Mouse (Mus musculus): Measurements from ENCODE around the gene Insc. TPM values are rescaled to one million over a fixed set of nuclear protein-coding genes. Genes with fewer than 3 reads are reported as not detected.

Insc gene
- total and polyA plus RNA-seq, 3 experiments = not detected

DNA sequence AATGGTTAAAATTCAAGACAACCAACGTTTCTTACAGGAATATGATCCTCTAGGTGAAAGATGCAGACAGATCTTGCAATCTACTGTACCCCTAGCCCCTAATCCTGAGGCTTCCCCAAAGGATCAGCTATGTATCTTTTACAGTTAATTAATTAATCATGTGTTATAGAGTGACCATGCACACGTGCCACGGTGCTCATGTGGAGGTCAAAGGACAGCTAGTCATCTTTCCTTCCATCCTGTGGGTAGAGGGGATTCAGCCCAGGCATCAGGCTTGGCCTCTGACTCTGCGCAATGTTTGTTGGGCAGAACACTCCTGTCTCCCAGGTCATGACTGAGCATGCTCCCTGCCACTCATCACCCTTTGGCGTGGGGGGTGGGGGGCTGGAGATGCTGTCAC is 74.4 kb downstream of the Insc start:
- DNase-seq (ENCODE audit: low read depth, low spot score) = no peak
- Histone ChIP-seq H3K4me3 (ENCODE audit: control insufficient read depth in 1 of 2, insufficient read depth in 1 of 2, low read depth in 2 of 2, low read length in 2 of 2) (no peak overlapping the region), H3K4me1 (ENCODE audit: control insufficient read depth in 1 of 2, insufficient read depth in 2 of 2, low read length in 2 of 2) (no peaks in the 10 kb centered on the region), H3K9me3 (replicated peaks; ENCODE audit: insufficient read depth, low read length) (no peaks in the 10 kb centered on the region), H3K27me3 (ENCODE audit: control insufficient read depth in 1 of 2, insufficient read depth in 2 of 2, low read length in 2 of 2) (no peaks in the 10 kb centered on the region), H3K9ac (ENCODE audit: control insufficient read depth, low read depth, low read length, poor library complexity, severe bottlenecking) (no peak overlapping the region), H3K27ac (ENCODE audit: control insufficient read depth, low read depth, low read length) (no peak overlapping the region), H3K79me2 (ENCODE audit: control insufficient read depth, insufficient read depth, low read length, poor library complexity) (no peaks in the 10 kb centered on the region), H3K36me3 (ENCODE audit: control insufficient read depth in 1 of 2, insufficient read depth in 2 of 2, low read length in 2 of 2) (no peaks in the 10 kb centered on the region)
- no peak for TF ChIP-seq MAZ (IDR thresholded peaks at IDR 0.05; ENCODE audit: low read depth, low read length)

- no peak for TF ChIP-seq SMC3 (IDR thresholded peaks at IDR 0.05; ENCODE audit: low read depth, low read length)
- TF ChIP-seq GABPA (IDR thresholded peaks at IDR 0.05; ENCODE audit: low read depth, low read length) = no peak
- TF ChIP-seq RCOR1 (IDR thresholded peaks at IDR 0.05; ENCODE audit: low read depth, low read length) = no peak
- no peaks in the 10 kb centered on the region for H3K79me2 ChIP-seq (ENCODE audit: control insufficient read depth, insufficient read depth, low read length, poor library complexity)
- no peaks in the 10 kb centered on the region for H3K36me3 ChIP-seq (ENCODE audit: control insufficient read depth in 1 of 2, insufficient read depth in 2 of 2, low read length in 2 of 2)
- no peaks in the 10 kb centered on the region for H3K4me1 ChIP-seq (ENCODE audit: control insufficient read depth in 1 of 2, insufficient read depth in 2 of 2, low read length in 2 of 2)
- no peak overlapping the region for H3K9ac ChIP-seq (ENCODE audit: control insufficient read depth, low read depth, low read length, poor library complexity, severe bottlenecking)
- H3K4me3 ChIP-seq (ENCODE audit: control insufficient read depth in 1 of 2, insufficient read depth in 1 of 2, low read depth in 2 of 2, low read length in 2 of 2) = no peak overlapping the region
- H3K9me3 ChIP-seq (replicated peaks; ENCODE audit: insufficient read depth, low read length) = no peaks in the 10 kb centered on the region
- no peak overlapping the region for H3K27ac ChIP-seq (ENCODE audit: control insufficient read depth, low read depth, low read length)
- DNase-seq (ENCODE audit: low read depth, low spot score) = no peak
- no peaks in the 10 kb centered on the region for H3K27me3 ChIP-seq (ENCODE audit: control insufficient read depth in 1 of 2, insufficient read depth in 2 of 2, low read length in 2 of 2)
Measured at GRCm38 (mm10) chr7:114818351-114818750, 74.9 kb downstream of the Insc start.

- no peaks in the 10 kb centered on the region for H3K79me2 ChIP-seq (ENCODE audit: control insufficient read depth, insufficient read depth, low read length, poor library complexity)
- no peak overlapping the region for H3K27ac ChIP-seq (ENCODE audit: control insufficient read depth, low read depth, low read length)
- no peak for DNase-seq (ENCODE audit: low read depth, low spot score)
- H3K4me1 ChIP-seq (ENCODE audit: control insufficient read depth in 1 of 2, insufficient read depth in 2 of 2, low read length in 2 of 2) = no peaks in the 10 kb centered on the region
- no peak overlapping the region for H3K4me3 ChIP-seq (ENCODE audit: control insufficient read depth in 1 of 2, insufficient read depth in 1 of 2, low read depth in 2 of 2, low read length in 2 of 2)
- no peaks in the 10 kb centered on the region for H3K9me3 ChIP-seq (replicated peaks; ENCODE audit: insufficient read depth, low read length)
- no peaks in the 10 kb centered on the region for H3K36me3 ChIP-seq (ENCODE audit: control insufficient read depth in 1 of 2, insufficient read depth in 2 of 2, low read length in 2 of 2)
- H3K9ac ChIP-seq (ENCODE audit: control insufficient read depth, low read depth, low read length, poor library complexity, severe bottlenecking) = no peak overlapping the region
- H3K27me3 ChIP-seq (ENCODE audit: control insufficient read depth in 1 of 2, insufficient read depth in 2 of 2, low read length in 2 of 2) = no peaks in the 10 kb centered on the region
- no peak for TF ChIP-seq TCF12 (IDR thresholded peaks at IDR 0.05; ENCODE audit: low read depth, low read length)
- TF ChIP-seq E2F4 (IDR thresholded peaks at IDR 0.05; ENCODE audit: borderline replicate concordance, low read depth, low read length) = no peak
- no peak for TF ChIP-seq EP300 (IDR thresholded peaks at IDR 0.05; ENCODE audit: low read depth in 1 of 2, low read length in 2 of 2)
- TF ChIP-seq RCOR1 (IDR thresholded peaks at IDR 0.05; ENCODE audit: low read depth, low read length) = no peak
- TF ChIP-seq MAFK (IDR thresholded peaks at IDR 0.05; ENCODE audit: borderline replicate concordance, low read depth, low read length) = no peak
Measured at GRCm38 (mm10) chr7:114818836-114819235, 75.3 kb downstream of the Insc start.

DNA sequence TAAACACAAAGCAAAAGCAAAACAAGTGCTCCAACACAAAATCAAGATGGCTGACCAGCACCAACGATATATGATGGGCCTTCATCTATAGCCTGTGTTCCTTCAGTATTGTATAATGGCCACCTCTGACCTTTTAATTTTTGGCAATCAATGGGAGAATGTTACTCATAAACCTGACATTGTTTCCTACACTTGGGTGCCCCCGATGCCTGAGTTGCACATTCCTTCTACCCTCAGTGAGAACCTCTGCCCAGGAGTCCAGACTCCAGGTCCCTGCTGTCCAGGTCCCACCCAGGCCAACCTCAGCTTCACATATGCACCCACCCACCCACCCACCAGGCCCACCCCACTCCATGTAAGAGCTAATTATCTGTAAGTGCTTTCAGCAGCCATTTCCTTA is 79.2 kb downstream of the Insc start:
- Histone ChIP-seq H3K9ac (ENCODE audit: control insufficient read depth, low read depth, low read length, poor library complexity, severe bottlenecking) (no peak overlapping the region), H3K4me1 (ENCODE audit: control insufficient read depth in 1 of 2, insufficient read depth in 2 of 2, low read length in 2 of 2) (no peaks in the 10 kb centered on the region), H3K9me3 (replicated peaks; ENCODE audit: insufficient read depth, low read length) (no peaks in the 10 kb centered on the region), H3K79me2 (ENCODE audit: control insufficient read depth, insufficient read depth, low read length, poor library complexity) (no peaks in the 10 kb centered on the region), H3K27ac (ENCODE audit: control insufficient read depth, low read depth, low read length) (no peak overlapping the region), H3K36me3 (ENCODE audit: control insufficient read depth in 1 of 2, insufficient read depth in 2 of 2, low read length in 2 of 2) (no peaks in the 10 kb centered on the region), H3K4me3 (ENCODE audit: control insufficient read depth in 1 of 2, insufficient read depth in 1 of 2, low read depth in 2 of 2, low read length in 2 of 2) (no peak overlapping the region), H3K27me3 (ENCODE audit: control insufficient read depth in 1 of 2, insufficient read depth in 2 of 2, low read length in 2 of 2) (no peaks in the 10 kb centered on the region)
- DNase-seq (ENCODE audit: low read depth, low spot score) = no peak
- no peak for TF ChIP-seq POLR2AphosphoS5 (IDR thresholded peaks at IDR 0.05; ENCODE audit: borderline replicate concordance, low read depth, low read length)
- no peak for TF ChIP-seq MAFK (IDR thresholded peaks at IDR 0.05; ENCODE audit: borderline replicate concordance, low read depth, low read length)
- no peak for TF ChIP-seq GABPA (IDR thresholded peaks at IDR 0.05; ENCODE audit: low read depth, low read length)
- no peak for TF ChIP-seq UBTF (IDR thresholded peaks at IDR 0.05; ENCODE audit: borderline replicate concordance, insufficient read depth, low read depth, low read length)
- TF ChIP-seq CHD2 (IDR thresholded peaks at IDR 0.05; ENCODE audit: low read length) = no peak
- TF ChIP-seq TCF12 (IDR thresholded peaks at IDR 0.05; ENCODE audit: low read depth, low read length) = no peak
- TF ChIP-seq MYC (IDR thresholded peaks at IDR 0.05; ENCODE audit: low read depth, low read length) = no peak
- TF ChIP-seq TAL1 (IDR thresholded peaks at IDR 0.05; ENCODE audit: low read length) = no peak
- TF ChIP-seq BHLHE40 (IDR thresholded peaks at IDR 0.05; ENCODE audit: borderline replicate concordance, low read depth, low read length) = no peak
- TF ChIP-seq MYB (IDR thresholded peaks at IDR 0.05; ENCODE audit: low read depth, low read length) = no peak
- no peak for TF ChIP-seq NRF1 (IDR thresholded peaks at IDR 0.05; ENCODE audit: insufficient read depth, low read depth, low read length, poor library complexity, severe bottlenecking)
- TF ChIP-seq USF2 (IDR thresholded peaks at IDR 0.05; ENCODE audit: borderline replicate concordance in 1 of 2, insufficient read depth in 1 of 2, low read depth in 1 of 2, low read length in 2 of 2) = no peak
- TF ChIP-seq ZMIZ1 (IDR thresholded peaks at IDR 0.05; ENCODE audit: low read depth, low read length) = no peak
- TF ChIP-seq MAX (IDR thresholded peaks at IDR 0.05; ENCODE audit: low read length) = no peak
- TF ChIP-seq TBP (IDR thresholded peaks at IDR 0.05; ENCODE audit: low read depth, low read length) = no peak
- TF ChIP-seq MAZ (IDR thresholded peaks at IDR 0.05; ENCODE audit: low read depth, low read length) = no peak
